Mouse (Mus musculus) C2C12 (cell line): ENCODE data around the gene Cuedc1.

ENCODE experiments used
- CEBPB ChIP-seq: IDR thresholded peaks from one replicate; pipeline ENCODE4 v1.6.1; 2011; ENCODE audit warnings: low read depth, mild to moderate bottlenecking, control low read depth, moderate library complexity
- CTCF ChIP-seq: IDR thresholded peaks from one replicate; pipeline ENCODE4 v1.5.1; 2011; ENCODE audit not compliant: control insufficient read depth, insufficient read depth, insufficient read length
- FOSL1 ChIP-seq: IDR thresholded peaks from one replicate; pipeline ENCODE4 v1.8.0; 2011; ENCODE audit warnings: mild to moderate bottlenecking, low read length; ENCODE audit not compliant: poor library complexity, insufficient read depth, severe bottlenecking
- MAX ChIP-seq: IDR thresholded peaks from one replicate; pipeline ENCODE4 v1.6.1; 2011; ENCODE audit warnings: mild to moderate bottlenecking, control low read depth
- MYOD1 ChIP-seq: IDR thresholded peaks from one replicate; pipeline ENCODE4 v1.6.1; 2011; ENCODE audit warnings: low read depth; ENCODE audit not compliant: control insufficient read depth, insufficient read length
- MYOG ChIP-seq: IDR thresholded peaks from one replicate; pipeline ENCODE4 v1.6.1; 2011; ENCODE audit not compliant: control insufficient read depth, insufficient read length; ENCODE audit errors: extremely low read depth
- USF1 ChIP-seq: IDR thresholded peaks from one replicate; pipeline ENCODE4 v1.6.1; 2011; ENCODE audit warnings: low read depth, mild to moderate bottlenecking, control low read depth, moderate library complexity

DNA sequence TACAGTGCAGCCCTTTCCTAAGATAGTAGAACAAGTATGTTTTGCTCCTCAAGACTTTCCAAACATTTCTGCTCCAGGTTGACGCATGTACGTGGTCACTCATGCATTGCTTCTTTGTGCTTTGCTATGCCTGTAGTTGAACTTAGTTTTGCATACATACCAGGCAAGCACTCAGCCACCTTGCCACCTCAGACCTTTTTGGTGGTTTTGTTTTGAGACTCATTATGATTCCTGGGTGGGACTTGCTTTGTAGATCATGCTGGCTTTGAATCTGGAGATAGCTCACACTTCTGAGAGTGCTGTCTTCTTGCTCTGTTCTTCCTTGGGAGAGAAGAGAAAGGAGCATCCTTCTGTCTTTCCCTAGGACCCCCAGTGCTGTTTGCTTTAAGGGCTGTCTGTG, 109.8 kb downstream of the Cuedc1 start:
- no peak for TF ChIP-seq CTCF
- no peak for TF ChIP-seq USF1
- no peak for TF ChIP-seq MYOG
- no peak for TF ChIP-seq CEBPB
- TF ChIP-seq MYOD1: no peak
- TF ChIP-seq MAX: no peak
- no peak for TF ChIP-seq FOSL1
